Mouse (Mus musculus): ENCODE measurements around the gene Lrrc25.

Lrrc25 gene

DNA sequence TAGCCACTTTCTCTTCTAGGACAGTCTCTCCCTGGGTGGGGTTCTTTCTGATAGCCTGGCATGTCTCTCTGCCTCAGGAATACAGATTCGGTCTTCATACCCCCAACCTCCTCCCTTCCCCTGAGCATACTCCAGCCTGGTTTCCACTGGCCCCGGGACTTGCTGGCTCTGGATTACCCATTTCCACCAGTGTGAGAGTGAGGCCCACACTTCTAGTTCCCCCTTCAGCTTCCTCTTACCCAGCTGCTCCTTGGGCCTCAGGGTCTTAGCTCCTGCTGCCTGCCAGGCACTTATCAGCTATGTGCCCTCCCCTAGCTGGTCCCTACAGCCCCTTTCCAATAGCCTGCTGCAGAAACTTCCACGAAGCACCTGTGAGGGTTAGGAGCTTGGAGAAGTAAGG lies at the start of gene Lrrc25:
Gene Lrrc25, plus strand, starts transcription at position 262 of the 400 bp plus-strand sequence.
- in situ Hi-C loops (cut with MboI, MseI): no loop called here

GRCm38 (mm10) chr8:70570360-70570759 lies 45.6 kb upstream of the Lrrc25 start:
- in situ Hi-C loops (cut with MboI, MseI): no loop called here

DNA sequence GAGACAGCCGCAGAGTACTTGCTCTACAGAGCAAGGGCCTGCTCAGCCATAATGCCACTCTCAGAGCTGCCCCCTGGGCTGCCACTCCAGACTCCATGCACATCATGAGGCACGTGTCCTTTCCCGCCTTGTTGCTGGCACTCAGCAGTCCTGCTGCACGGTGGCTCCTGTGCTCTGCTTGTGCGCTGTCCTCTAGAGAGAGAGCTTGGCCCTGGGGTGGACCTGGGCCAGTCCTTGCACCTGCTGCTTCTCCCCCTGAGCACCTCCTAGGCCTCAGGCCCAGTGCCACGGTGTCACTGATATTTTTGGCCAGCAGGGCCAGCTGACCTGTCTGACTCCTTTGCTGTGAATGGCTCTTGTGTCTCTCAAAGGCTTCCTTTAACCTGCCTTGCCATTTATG lies 45.0 kb upstream of the Lrrc25 start:
- in situ Hi-C loops (cut with MboI, MseI): no loop called here

DNA sequence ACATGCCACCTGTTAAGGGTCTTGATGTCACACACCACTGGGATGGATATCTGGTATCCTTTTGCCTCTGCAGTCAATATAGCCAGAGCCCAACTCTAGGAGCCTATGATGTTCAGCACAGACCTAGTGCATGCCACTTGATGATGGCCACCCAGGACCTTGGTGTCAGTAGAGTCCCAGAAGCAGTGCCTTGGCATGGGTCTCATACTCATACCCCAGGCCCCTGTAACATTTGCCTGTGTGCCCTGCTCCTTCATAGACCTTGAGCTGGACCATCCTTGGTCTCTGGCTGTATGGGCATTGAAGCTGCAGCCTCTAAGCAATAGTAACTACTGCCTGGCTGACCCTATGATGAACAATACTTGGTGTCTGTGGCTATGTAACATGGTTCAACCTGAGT lies 41.7 kb upstream of the Lrrc25 start:
- in situ Hi-C loops (cut with MboI, MseI): no loop called here

- in situ Hi-C loops (cut with MboI, MseI): no loop called here
Measured at GRCm38 (mm10) chr8:70574915-70575314, 41.0 kb upstream of the Lrrc25 start.

DNA sequence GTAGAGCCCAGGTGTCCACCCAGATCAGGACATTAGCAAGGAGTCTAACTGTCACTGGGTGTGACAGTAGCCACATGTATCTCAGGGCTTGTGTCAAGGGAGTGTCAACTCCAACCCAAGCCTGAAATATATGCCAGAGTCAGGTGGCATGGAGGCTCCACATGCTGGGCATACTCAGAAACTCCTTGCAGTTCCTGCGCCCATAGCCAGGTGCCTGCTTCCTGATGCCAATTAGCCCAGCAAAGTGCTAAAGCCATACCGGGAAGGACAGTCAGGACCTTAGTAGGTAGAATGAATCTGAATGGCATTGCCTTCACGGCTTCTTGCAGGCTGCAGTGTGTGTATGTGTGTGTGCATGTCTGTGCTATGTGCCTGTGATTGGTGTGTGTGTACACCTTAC lies 38.7 kb upstream of the Lrrc25 start:
- in situ Hi-C loops (cut with MboI, MseI): no loop called here

DNA sequence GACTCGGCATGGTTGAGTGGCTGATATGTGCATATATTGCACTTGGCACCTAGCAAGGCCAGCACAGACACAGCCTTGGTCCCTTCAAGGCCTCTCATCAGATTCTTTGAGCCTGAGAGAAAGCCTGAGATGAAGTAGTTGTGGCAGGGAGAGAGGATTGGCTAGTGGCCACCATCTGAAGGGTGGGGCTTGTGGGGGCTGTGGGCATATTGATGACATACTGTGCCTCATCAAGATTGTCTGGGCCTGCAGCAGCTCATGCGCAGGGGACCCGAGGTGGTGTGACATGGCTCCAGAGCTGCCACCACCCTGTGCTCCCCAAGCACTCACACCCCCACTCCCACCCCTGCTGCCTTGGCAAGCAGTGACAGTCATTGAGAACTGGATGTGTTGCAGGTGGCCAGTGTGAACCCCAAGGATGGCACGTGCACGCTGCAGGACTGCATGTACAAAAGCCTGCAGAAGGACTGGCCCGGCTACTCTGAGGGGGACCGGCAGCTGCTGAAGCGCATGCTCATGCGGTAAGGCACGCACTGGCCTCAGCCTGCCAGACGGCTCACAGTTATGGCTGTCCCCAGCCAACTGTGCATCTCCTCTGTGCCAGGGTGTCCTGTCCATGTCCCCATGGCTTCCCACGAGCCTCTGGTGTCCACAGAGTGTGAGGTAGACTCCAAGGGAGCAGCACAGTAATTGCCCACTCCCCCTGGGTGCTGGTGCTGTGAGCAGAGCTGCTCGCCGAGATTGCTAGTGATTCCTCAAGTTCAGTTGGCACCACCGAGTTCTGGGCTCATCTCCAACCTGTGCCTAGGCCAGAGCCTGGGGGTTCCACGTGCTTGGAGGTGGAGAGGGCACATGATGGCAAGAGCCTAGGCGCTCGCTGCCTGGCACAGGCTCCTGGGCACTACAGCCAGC lies 32.2 kb upstream of the Lrrc25 start:
- in situ Hi-C loops (cut with MboI, MseI): no loop called here

- in situ Hi-C loops (cut with MboI, MseI): loop anchor here (5.0 kb wide), 1 partner anchor 32 kb away; no protein-coding TSS in a partner anchor
Measured at GRCm38 (mm10) chr8:70584606-70585257, 31.2 kb upstream of the Lrrc25 start.

DNA sequence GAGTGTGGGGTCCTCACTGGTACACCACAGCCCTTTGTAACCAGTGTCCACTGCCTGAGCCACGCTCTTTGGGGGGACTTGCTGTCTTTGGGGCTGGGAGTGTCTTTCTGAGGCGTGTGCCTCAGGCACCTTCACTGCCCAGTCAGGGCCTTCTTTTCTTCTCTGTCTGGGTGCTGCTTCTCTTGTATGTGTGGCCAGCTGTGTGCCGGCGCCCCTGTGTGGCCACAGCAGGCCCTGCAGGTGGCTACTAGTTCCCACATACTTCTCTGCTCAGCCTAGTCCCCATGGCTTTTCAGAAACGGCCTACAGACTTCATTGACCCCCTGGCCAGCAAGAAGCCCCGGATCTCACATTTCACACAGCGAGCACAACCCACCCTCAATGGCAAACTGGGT lies 30.7 kb upstream of the Lrrc25 start:
- in situ Hi-C loops (cut with MboI, MseI): loop anchor here (5.0 kb wide), 1 partner anchor 33 kb away; no protein-coding TSS in a partner anchor

GRCm38 (mm10) chr8:70587955-70588354 lies 28.0 kb upstream of the Lrrc25 start:
- in situ Hi-C loops (cut with MboI, MseI): loop anchor here (5.0 kb wide), 1 partner anchor 36 kb away; no protein-coding TSS in a partner anchor

GRCm38 (mm10) chr8:70591569-70591968 lies 24.4 kb upstream of the Lrrc25 start:
- in situ Hi-C loops (cut with MboI, MseI): no loop called here

- in situ Hi-C loops (cut with MboI, MseI): no loop called here
Measured at GRCm38 (mm10) chr8:70593173-70593572, 22.8 kb upstream of the Lrrc25 start.

- in situ Hi-C loops (cut with MboI, MseI): no loop called here
Measured at GRCm38 (mm10) chr8:70593961-70594609, 21.9 kb upstream of the Lrrc25 start, which contains the start of gene Isyna1. TSS of gene Isyna1 (plus strand) at chr8:70594373.

DNA sequence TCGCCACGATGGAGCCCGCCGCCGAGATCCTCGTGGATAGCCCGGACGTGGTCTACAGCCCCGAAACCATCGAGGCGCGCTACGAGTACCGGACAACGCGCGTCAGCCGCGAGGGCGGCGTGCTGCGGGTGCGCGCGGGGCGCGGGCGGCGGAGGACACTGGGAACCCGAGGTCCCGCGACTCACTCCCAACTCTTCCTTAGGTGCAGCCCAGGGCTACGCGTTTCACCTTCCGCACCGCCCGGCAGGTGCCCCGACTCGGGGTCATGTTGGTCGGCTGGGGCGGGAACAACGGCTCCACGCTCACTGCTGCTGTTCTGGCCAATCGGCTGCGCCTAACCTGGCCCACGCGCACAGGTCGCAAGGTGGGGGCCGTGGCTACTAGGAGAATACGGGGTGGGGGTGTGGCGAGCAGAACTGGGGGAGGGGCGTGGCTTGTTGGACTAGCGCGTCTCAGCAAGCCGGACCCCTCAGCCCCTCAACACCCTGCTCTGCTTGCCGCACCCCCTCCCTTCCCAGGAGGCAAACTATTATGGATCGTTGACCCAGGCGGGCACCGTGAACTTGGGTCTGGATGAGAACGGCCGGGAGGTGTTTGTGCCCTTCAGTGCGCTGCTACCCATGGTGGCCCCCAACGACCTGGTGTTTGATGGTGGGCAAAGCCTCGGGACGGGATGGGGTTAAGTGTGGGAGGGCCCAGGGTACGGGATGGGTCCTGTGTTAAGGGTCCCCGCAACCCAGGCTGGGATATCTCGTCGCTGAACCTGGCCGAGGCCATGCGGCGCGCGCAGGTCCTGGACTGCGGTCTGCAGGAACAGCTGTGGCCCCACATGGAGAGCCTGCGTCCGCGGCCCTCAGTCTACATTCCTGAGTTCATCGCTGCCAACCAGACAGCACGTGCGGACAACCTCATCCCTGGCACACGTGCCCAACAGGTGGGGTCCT lies 21.1 kb upstream of the Lrrc25 start:
- in situ Hi-C loops (cut with MboI, MseI): no loop called here

GRCm38 (mm10) chr8:70595811-70596210 lies 20.1 kb upstream of the Lrrc25 start:
- in situ Hi-C loops (cut with MboI, MseI): no loop called here

DNA sequence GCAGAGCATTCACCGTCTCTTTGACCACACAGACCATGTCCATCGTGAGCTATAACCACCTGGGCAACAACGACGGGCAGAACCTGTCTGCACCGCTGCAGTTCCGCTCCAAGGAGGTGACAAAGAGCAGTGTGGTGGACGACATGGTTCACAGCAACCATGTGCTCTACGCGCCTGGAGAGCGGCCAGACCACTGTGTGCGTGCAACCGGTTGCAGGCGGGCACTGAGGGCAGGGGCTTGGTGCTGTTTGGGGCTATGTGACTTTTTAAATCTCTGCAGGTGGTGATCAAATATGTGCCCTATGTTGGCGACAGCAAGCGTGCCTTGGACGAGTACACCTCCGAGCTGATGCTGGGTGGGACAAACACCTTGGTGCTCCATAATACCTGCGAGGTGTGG lies 19.7 kb upstream of the Lrrc25 start:
- in situ Hi-C loops (cut with MboI, MseI): no loop called here

DNA sequence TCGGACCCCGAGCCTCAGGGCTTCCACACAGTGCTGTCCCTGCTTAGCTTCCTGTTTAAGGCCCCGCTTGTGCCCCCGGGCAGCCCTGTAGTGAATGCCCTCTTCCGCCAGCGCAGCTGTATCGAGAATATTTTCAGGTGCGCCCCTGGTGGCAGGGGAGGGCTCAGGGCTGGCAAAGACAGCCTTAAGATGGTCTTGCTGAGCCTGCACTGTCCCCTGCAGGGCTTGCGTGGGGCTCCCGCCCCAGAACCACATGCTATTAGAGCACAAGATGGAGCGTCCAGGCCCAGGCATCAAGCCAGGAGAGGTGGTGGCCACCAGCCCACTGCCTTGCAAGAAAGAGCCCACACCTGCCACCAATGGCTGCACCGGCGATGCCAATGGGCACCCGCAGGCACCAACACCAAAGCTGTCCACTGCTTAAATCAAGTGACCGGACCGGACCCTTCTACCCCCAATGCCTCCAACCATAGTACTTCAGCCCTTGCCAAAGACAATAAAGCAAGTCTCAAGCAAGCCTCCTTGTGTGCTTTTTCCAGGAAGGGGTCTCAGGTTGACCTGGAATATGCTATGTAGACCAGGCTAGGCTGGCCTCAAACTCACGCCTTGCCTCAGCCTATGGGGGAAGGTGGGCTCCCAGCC lies 19.1 kb upstream of the Lrrc25 start:
- in situ Hi-C loops (cut with MboI, MseI): no loop called here

DNA sequence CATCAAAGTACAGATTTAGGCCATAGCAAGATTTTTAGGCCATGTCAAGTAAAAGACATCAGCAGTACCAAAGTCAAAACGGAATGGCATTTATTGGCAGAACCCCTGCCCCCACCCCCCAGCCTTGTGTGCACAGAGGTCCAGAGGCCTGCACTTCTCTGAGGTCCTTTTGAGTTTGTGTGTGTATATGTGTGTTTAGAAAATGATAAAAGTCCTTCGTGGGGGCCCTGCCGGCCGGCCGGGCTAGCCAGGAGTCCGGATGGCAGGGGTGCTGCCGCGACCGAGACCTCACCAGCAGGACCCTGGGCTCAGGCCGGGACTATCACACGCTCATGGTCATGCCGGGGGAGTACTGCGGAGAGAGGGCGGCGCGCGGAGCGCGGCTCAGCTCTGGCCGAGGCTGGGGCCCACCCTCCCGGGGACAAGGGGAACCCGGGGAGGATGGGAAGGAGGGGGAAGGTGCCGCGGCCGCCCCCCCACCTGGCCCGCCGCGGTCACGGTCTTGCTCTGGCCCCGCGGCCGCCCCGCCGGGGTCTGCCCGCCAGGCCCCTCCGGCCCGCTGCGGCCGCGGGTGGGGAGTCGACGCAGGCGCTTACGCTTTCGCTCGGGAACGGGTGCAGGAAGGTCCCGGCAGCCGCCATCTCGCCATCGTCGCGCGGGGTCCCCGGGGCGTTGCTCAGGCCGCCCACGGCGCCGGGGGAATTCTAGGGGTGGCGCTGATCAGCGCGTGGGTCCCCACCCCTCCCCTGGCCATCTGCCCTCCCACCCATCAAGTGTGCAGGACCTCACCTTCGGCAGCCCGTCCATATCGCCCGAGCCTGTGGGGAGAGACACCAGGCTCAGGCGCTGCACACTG lies 18.3 kb upstream of the Lrrc25 start:
- in situ Hi-C loops (cut with MboI, MseI): no loop called here

- in situ Hi-C loops (cut with MboI, MseI): no loop called here
Measured at GRCm38 (mm10) chr8:70598283-70598682, 17.7 kb upstream of the Lrrc25 start.

- in situ Hi-C loops (cut with MboI, MseI): no loop called here
Measured at GRCm38 (mm10) chr8:70598722-70599121, 17.2 kb upstream of the Lrrc25 start.

Data from T-helper 2 cell (primary cell).